ENCODE assay signal across 22 mouse cellular contexts in the genomic region with DNA sequence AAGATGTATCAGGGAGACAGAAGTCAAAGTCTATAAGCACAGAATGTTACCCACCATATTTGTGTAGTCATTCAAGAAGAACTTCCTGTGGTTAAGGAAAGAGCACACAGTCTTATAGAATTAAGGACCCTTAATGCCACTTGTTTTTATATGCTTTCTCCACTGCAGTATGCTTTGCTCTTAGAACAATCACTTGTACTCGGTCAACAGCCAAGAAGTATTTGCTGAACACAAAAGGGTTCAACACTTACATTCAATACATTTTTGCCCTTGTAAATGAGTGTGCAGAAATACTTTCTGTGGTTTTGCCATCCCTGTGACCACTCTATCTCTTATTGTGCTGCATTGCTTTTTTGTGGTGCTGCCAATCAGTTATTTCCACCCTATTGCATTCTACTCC.
"Had no signal": no experiment of that assay in that cellular context is flagged by ENCODE, and none has a peak within 500 bp of the region (broad histone marks: within the 10 kb centered on the region; RNA-seq: fewer than 3 reads in every experiment).

No protein-coding gene starts in this region.

- H3K9me3 ChIP-seq: limb, embryonic 12.5 days; limb, embryonic 15.5 days; midbrain, embryonic 12.5 days; midbrain, embryonic 15.5 days; neural tube, embryonic 12.5 days; neural tube, embryonic 15.5 days had no signal

- H3K9ac ChIP-seq: limb, embryonic 12.5 days; limb, embryonic 15.5 days; liver, embryonic 14.5 days; liver, postnatal 0 days; midbrain, embryonic 12.5 days; midbrain, embryonic 15.5 days; neural tube, embryonic 12.5 days; neural tube, embryonic 15.5 days had no signal

- DNase-seq: kidney, adult 2 months; kidney, postnatal 10 days; kidney, postnatal 36 days; layer of hippocampus, adult 9-11 months; liver, postnatal 0 days; right cerebral cortex, adult 18-20 months; right cerebral cortex, postnatal 14 days; right cerebral cortex, postnatal 4 days; thymus, adult 2 months; thymus, postnatal 14 days; thymus, postnatal 4 days had no signal

- H3K27ac ChIP-seq: limb, embryonic 12.5 days; limb, embryonic 15.5 days; liver, embryonic 14.5 days; macrophage; midbrain, embryonic 12.5 days; midbrain, embryonic 15.5 days; neural tube, embryonic 12.5 days; neural tube, embryonic 15.5 days; stomach, postnatal 0 days had no signal

- H3K4me1 ChIP-seq: limb, embryonic 12.5 days; limb, embryonic 15.5 days; midbrain, embryonic 15.5 days; neural tube, embryonic 12.5 days; neural tube, embryonic 15.5 days had no signal

- H3K27me3 ChIP-seq: limb, embryonic 12.5 days; limb, embryonic 15.5 days; midbrain, embryonic 12.5 days; midbrain, embryonic 15.5 days; neural tube, embryonic 12.5 days; neural tube, embryonic 15.5 days had no signal

- H3K4me3 ChIP-seq: limb, embryonic 12.5 days; limb, embryonic 15.5 days; midbrain, embryonic 12.5 days; midbrain, embryonic 15.5 days; neural tube, embryonic 12.5 days; neural tube, embryonic 15.5 days had no signal

- H3K36me3 ChIP-seq: limb, embryonic 12.5 days; limb, embryonic 15.5 days; midbrain, embryonic 12.5 days; midbrain, embryonic 15.5 days; neural tube, embryonic 12.5 days; neural tube, embryonic 15.5 days had no signal

- ATAC-seq: intestine, postnatal 0 days; liver, postnatal 0 days; midbrain, embryonic 15.5 days had no signal

- H3K4me2 ChIP-seq: limb, embryonic 12.5 days; limb, embryonic 15.5 days; liver, embryonic 11.5 days; midbrain, embryonic 12.5 days; midbrain, embryonic 15.5 days; neural tube, embryonic 12.5 days; neural tube, embryonic 15.5 days had no signal
